16 mouse cellular contexts compared by ENCODE assay signal in the genomic region with DNA sequence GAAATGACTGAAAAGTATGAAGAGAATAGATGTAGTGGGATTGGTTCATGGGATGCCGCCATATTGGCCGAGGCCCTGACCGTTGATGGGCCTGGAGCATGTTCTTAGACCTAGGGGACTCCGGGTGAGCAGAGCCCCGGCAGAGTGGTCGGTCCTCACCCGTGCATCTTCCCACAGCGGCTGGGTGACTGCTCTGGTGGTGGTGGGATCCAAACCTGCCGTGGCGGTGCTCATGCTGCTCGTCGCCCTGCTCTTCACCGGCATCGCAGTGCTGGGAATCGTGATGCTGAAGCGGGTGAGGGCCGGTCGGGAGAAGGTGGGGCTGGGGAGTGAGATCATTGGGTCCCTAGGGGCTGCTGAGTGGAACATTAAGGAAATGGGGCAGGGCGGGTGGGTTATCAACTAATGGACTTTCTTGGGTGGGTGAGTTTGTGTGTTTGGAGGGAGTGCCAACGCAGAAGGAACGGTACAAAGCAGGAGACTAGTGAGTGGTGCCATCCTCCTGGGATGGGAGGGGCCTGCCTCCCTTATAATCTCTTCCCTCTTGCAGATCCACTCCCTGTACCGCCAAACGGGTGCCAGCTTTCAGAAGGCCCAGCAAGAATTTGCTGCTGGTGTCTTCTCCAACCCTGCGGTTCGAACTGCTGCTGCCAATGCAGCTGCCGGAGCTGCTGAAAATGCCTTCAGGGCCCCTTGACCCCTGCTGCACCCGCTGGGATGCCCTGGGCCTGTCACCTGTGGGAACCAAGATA. TPM values are rescaled to one million over a fixed set of nuclear protein-coding genes. Genes with fewer than 3 reads are reported as not detected.
DNase-seq lines count a peak whose midpoint lies in the region; ATAC-seq lines count a peak whose summit lies in the region.
"Had no signal": no experiment of that assay in that cellular context is flagged by ENCODE, and none has a peak within 500 bp of the region (broad histone marks: within the 10 kb centered on the region; RNA-seq: fewer than 3 reads in every experiment).

No protein-coding gene starts in this region.

- H3K9ac ChIP-seq in hindbrain, embryonic 12.5 days: 0 out of 2 replicates have a peak overlapping the region, but pooled peaks have one; percentile 23
- H3K9ac ChIP-seq in hindbrain, embryonic 14.5 days: no peak overlapping the region
- H3K9ac ChIP-seq in neural tube, embryonic 13.5 days: 0 out of 2 replicates have a peak overlapping the region, but pooled peaks have one; percentile 12
- no peak overlapping the region for H3K9ac ChIP-seq in forebrain, embryonic 13.5 days
- no peak overlapping the region for H3K9ac ChIP-seq in neural tube, embryonic 15.5 days (replicated peaks)

- H3K36me3 ChIP-seq in hindbrain, embryonic 12.5 days: peaks cover 39% of the 10 kb centered on the region
- H3K36me3 ChIP-seq in hindbrain, embryonic 14.5 days (replicated peaks; ENCODE audit: control insufficient read depth, insufficient read depth): peaks cover 35% of the 10 kb centered on the region
- H3K36me3 ChIP-seq in neural tube, embryonic 13.5 days: peaks cover 46% of the 10 kb centered on the region
- peaks cover 44% of the 10 kb centered on the region for H3K36me3 ChIP-seq in forebrain, embryonic 13.5 days (ENCODE audit: poor library complexity, severe bottlenecking)
- peaks cover 35% of the 10 kb centered on the region for H3K36me3 ChIP-seq in neural tube, embryonic 15.5 days

- no peak for DNase-seq in hindbrain, embryonic 14.5 days (ENCODE audit: low spot score)
- DNase-seq in neural tube, embryonic 10.5 days (ENCODE audit: extremely low spot score, low spot score): no peak
- DNase-seq in left cerebral cortex, postnatal 14 days (ENCODE audit: low spot score in 2 of 2): no peak
- DNase-seq: adrenal gland, postnatal 36 days; cerebellum, adult 18-20 months; kidney, postnatal 10 days; layer of hippocampus, postnatal 36 days; lung, postnatal 4 days; right cerebral cortex, adult 18-20 months; thymus, postnatal 25 days had no signal

- H3K4me2 ChIP-seq in hindbrain, embryonic 12.5 days (replicated peaks): no peak overlapping the region
- H3K4me2 ChIP-seq in hindbrain, embryonic 14.5 days (replicated peaks): no peak overlapping the region
- peak overlapping the region; percentile 99; the same call in 1 of the 2 replicates for H3K4me2 ChIP-seq in neural tube, embryonic 13.5 days
- H3K4me2 ChIP-seq in forebrain, embryonic 13.5 days: no peak overlapping the region
- H3K4me2 ChIP-seq in neural tube, embryonic 15.5 days: no peak overlapping the region

- ATAC-seq in hindbrain, embryonic 12.5 days (ENCODE audit: low FRiP score): no peak
- no peak for ATAC-seq in hindbrain, embryonic 14.5 days (ENCODE audit: low FRiP score)
- ATAC-seq in neural tube, embryonic 13.5 days (ENCODE audit: low read depth): no peak
- no peak for ATAC-seq in forebrain, embryonic 13.5 days
- no peak for ATAC-seq in neural tube, embryonic 15.5 days (ENCODE audit: low FRiP score)

- H3K4me3 ChIP-seq in hindbrain, embryonic 12.5 days: no peak overlapping the region
- no peak overlapping the region for H3K4me3 ChIP-seq in hindbrain, embryonic 14.5 days (replicated peaks; ENCODE audit: low read length)
- no peak overlapping the region for H3K4me3 ChIP-seq in neural tube, embryonic 13.5 days
- no peak overlapping the region for H3K4me3 ChIP-seq in forebrain, embryonic 13.5 days
- H3K4me3 ChIP-seq in neural tube, embryonic 15.5 days (replicated peaks): no peak overlapping the region

- peaks cover under 1% of the 10 kb centered on the region; the same call in 1 of the 2 replicates for H3K27me3 ChIP-seq in hindbrain, embryonic 12.5 days
- H3K27me3 ChIP-seq in hindbrain, embryonic 14.5 days (ENCODE audit: control insufficient read depth, insufficient read depth, low read length): no peaks in the 10 kb centered on the region
- no peaks in the 10 kb centered on the region for H3K27me3 ChIP-seq in neural tube, embryonic 13.5 days
- H3K27me3 ChIP-seq in forebrain, embryonic 13.5 days: no peaks in the 10 kb centered on the region
- no peaks in the 10 kb centered on the region for H3K27me3 ChIP-seq in neural tube, embryonic 15.5 days (replicated peaks)
- H3K27me3 ChIP-seq: neural tube, embryonic 12.5 days had no signal

- WGBS in hindbrain, embryonic 12.5 days: 94% methylated on average over 26 of the region's 27 CpGs
- WGBS in hindbrain, embryonic 14.5 days: 92% methylated on average over 26 of the region's 27 CpGs
- WGBS in neural tube, embryonic 13.5 days: 88% methylated on average over 27 of the region's 27 CpGs
- WGBS in forebrain, embryonic 13.5 days: 94% methylated on average over 27 of the region's 27 CpGs
- WGBS in neural tube, embryonic 15.5 days: 95% methylated on average over 27 of the region's 27 CpGs

- H3K9me3 ChIP-seq in hindbrain, embryonic 12.5 days (replicated peaks): no peaks in the 10 kb centered on the region
- H3K9me3 ChIP-seq in hindbrain, embryonic 14.5 days (ENCODE audit: control insufficient read depth, low read length): no peaks in the 10 kb centered on the region
- no peaks in the 10 kb centered on the region for H3K9me3 ChIP-seq in neural tube, embryonic 13.5 days
- H3K9me3 ChIP-seq in forebrain, embryonic 13.5 days (replicated peaks): no peaks in the 10 kb centered on the region
- no peaks in the 10 kb centered on the region for H3K9me3 ChIP-seq in neural tube, embryonic 15.5 days (replicated peaks)
- H3K9me3 ChIP-seq: neural tube, embryonic 12.5 days had no signal

- 0 out of 2 replicates have a peak overlapping the region, but pooled peaks have one; percentile 23 for H3K27ac ChIP-seq in hindbrain, embryonic 12.5 days
- no peak overlapping the region for H3K27ac ChIP-seq in hindbrain, embryonic 14.5 days
- H3K27ac ChIP-seq in neural tube, embryonic 13.5 days (replicated peaks): peak overlapping the region; percentile 92
- H3K27ac ChIP-seq in forebrain, embryonic 13.5 days: peak overlapping the region; percentile 86; the same call in 1 of the 2 replicates
- H3K27ac ChIP-seq in neural tube, embryonic 15.5 days (replicated peaks): peak overlapping the region; percentile 95; the same call in 1 of the 2 replicates
- H3K27ac ChIP-seq: heart, adult 2 months had no signal

- H3K4me1 ChIP-seq in hindbrain, embryonic 12.5 days: peaks cover 42% of the 10 kb centered on the region
- H3K4me1 ChIP-seq in hindbrain, embryonic 14.5 days (replicated peaks; ENCODE audit: control insufficient read depth, insufficient read depth, low read length): peaks cover 22% of the 10 kb centered on the region
- H3K4me1 ChIP-seq in neural tube, embryonic 13.5 days (replicated peaks): peaks cover 45% of the 10 kb centered on the region
- H3K4me1 ChIP-seq in forebrain, embryonic 13.5 days: peaks cover 44% of the 10 kb centered on the region
- H3K4me1 ChIP-seq in neural tube, embryonic 15.5 days: peaks cover 49% of the 10 kb centered on the region

- intact Hi-C loops in left cerebral cortex, postnatal 14 days (cut with DNase I): no loop called here

RNA-seq across cellular contexts. Expression of a gene that starts 1.0 kb away (rescaled TPM):
- 33.4 and 34.2 TPM in 2 replicates for polyA plus RNA-seq in hindbrain, embryonic 12.5 days (2016; fragmentation: Nextera tagmentation; extraction: Ambion mirVana)
- polyA plus RNA-seq in hindbrain, embryonic 14.5 days (2014; fragmentation: Nextera tagmentation; extraction: Ambion mirVana): 32.9 and 33.3 TPM in 2 replicates
- polyA plus RNA-seq in neural tube, embryonic 13.5 days (2015; fragmentation: Nextera tagmentation; extraction: Ambion mirVana): 38.9 and 49.9 TPM in 2 replicates
- polyA plus RNA-seq in forebrain, embryonic 13.5 days (2015; fragmentation: Nextera tagmentation; extraction: Ambion mirVana): 15.1 and 23.0 TPM in 2 replicates
- 41.4 and 47.2 TPM in 2 replicates for polyA plus RNA-seq in neural tube, embryonic 15.5 days (2015; fragmentation: Nextera tagmentation; extraction: Ambion mirVana)
- 10 to 100 TPM; 73.5 to 77.2 TPM for total RNA-seq in left cerebral cortex, postnatal 14 days (2021)

RNA-seq across cellular contexts. Expression of a gene that starts 4.7 kb away (rescaled TPM):
- 105 and 107 TPM in 2 replicates for polyA plus RNA-seq in hindbrain, embryonic 12.5 days (2016; fragmentation: Nextera tagmentation; extraction: Ambion mirVana)
- polyA plus RNA-seq in hindbrain, embryonic 14.5 days (2014; fragmentation: Nextera tagmentation; extraction: Ambion mirVana): 128 and 134 TPM in 2 replicates
- 129 and 135 TPM in 2 replicates for polyA plus RNA-seq in neural tube, embryonic 13.5 days (2015; fragmentation: Nextera tagmentation; extraction: Ambion mirVana)
- polyA plus RNA-seq in forebrain, embryonic 13.5 days (2015; fragmentation: Nextera tagmentation; extraction: Ambion mirVana): 102 and 109 TPM in 2 replicates
- polyA plus RNA-seq in neural tube, embryonic 15.5 days (2015; fragmentation: Nextera tagmentation; extraction: Ambion mirVana): 163 and 168 TPM in 2 replicates
- 10 to 100 TPM; 77.0 to 79.2 TPM for total RNA-seq in left cerebral cortex, postnatal 14 days (2021)

RNA-seq across cellular contexts. Expression of a gene that starts 17.3 kb away (rescaled TPM):
- polyA plus RNA-seq in hindbrain, embryonic 12.5 days (2016; fragmentation: Nextera tagmentation; extraction: Ambion mirVana): 38.8 and 44.4 TPM in 2 replicates
- polyA plus RNA-seq in hindbrain, embryonic 14.5 days (2014; fragmentation: Nextera tagmentation; extraction: Ambion mirVana): 19.0 and 19.2 TPM in 2 replicates
- polyA plus RNA-seq in neural tube, embryonic 13.5 days (2015; fragmentation: Nextera tagmentation; extraction: Ambion mirVana): 27.5 and 30.6 TPM in 2 replicates
- polyA plus RNA-seq in forebrain, embryonic 13.5 days (2015; fragmentation: Nextera tagmentation; extraction: Ambion mirVana): 25.0 and 26.2 TPM in 2 replicates
- polyA plus RNA-seq in neural tube, embryonic 15.5 days (2015; fragmentation: Nextera tagmentation; extraction: Ambion mirVana): 20.2 and 22.5 TPM in 2 replicates
- total RNA-seq in left cerebral cortex, postnatal 14 days (2021): 10 to 100 TPM; 46.7 TPM

RNA-seq across cellular contexts. Expression of a gene that starts 20.8 kb away (rescaled TPM):
- 50.3 and 51.3 TPM in 2 replicates for polyA plus RNA-seq in hindbrain, embryonic 12.5 days (2016; fragmentation: Nextera tagmentation; extraction: Ambion mirVana)
- 45.7 and 48.8 TPM in 2 replicates for polyA plus RNA-seq in hindbrain, embryonic 14.5 days (2014; fragmentation: Nextera tagmentation; extraction: Ambion mirVana)
- 48.3 and 50.0 TPM in 2 replicates for polyA plus RNA-seq in neural tube, embryonic 13.5 days (2015; fragmentation: Nextera tagmentation; extraction: Ambion mirVana)
- polyA plus RNA-seq in forebrain, embryonic 13.5 days (2015; fragmentation: Nextera tagmentation; extraction: Ambion mirVana): 34.6 and 36.3 TPM in 2 replicates
- polyA plus RNA-seq in neural tube, embryonic 15.5 days (2015; fragmentation: Nextera tagmentation; extraction: Ambion mirVana): 45.5 and 47.9 TPM in 2 replicates
- 10 to 100 TPM; 63.4 to 66.7 TPM for total RNA-seq in left cerebral cortex, postnatal 14 days (2021)

RNA-seq across cellular contexts. Expression of a gene that starts 21.9 kb away (rescaled TPM):
- 20.7 and 22.3 TPM in 2 replicates for polyA plus RNA-seq in hindbrain, embryonic 12.5 days (2016; fragmentation: Nextera tagmentation; extraction: Ambion mirVana)
- polyA plus RNA-seq in hindbrain, embryonic 14.5 days (2014; fragmentation: Nextera tagmentation; extraction: Ambion mirVana): 29.9 and 36.8 TPM in 2 replicates
- polyA plus RNA-seq in neural tube, embryonic 13.5 days (2015; fragmentation: Nextera tagmentation; extraction: Ambion mirVana): 34.6 and 35.6 TPM in 2 replicates
- polyA plus RNA-seq in forebrain, embryonic 13.5 days (2015; fragmentation: Nextera tagmentation; extraction: Ambion mirVana): 19.0 and 19.6 TPM in 2 replicates
- polyA plus RNA-seq in neural tube, embryonic 15.5 days (2015; fragmentation: Nextera tagmentation; extraction: Ambion mirVana): 44.8 and 59.3 TPM in 2 replicates
- total RNA-seq in left cerebral cortex, postnatal 14 days (2021): 10 to 100 TPM; 20.4 to 25.1 TPM

Comparison
In these comparisons a context has a peak if more than half of its experiments do, and no peak if none do; other contexts are left out.
1. H3K9ac ChIP-seq: peak in hindbrain, embryonic 12.5 days (single experiment) and neural tube, embryonic 13.5 days (single experiment); none in hindbrain, embryonic 14.5 days (single experiment), forebrain, embryonic 13.5 days (single experiment) and neural tube, embryonic 15.5 days (single experiment).